Mouse (Mus musculus): ENCODE measurements around the gene Lcn2.

Gene Lcn2

GRCm38 (mm10) chr2:32387706-32388490 lies at the start of gene Lcn2:
Gene Lcn2, minus strand, starts transcription at chr2:32388252.
- no peak for DNase-seq (ENCODE audit: low spot score)

- no peak for DNase-seq (ENCODE audit: low spot score)
Measured at GRCm38 (mm10) chr2:32437612-32438166, 49.6 kb upstream of the Lcn2 start.

DNA sequence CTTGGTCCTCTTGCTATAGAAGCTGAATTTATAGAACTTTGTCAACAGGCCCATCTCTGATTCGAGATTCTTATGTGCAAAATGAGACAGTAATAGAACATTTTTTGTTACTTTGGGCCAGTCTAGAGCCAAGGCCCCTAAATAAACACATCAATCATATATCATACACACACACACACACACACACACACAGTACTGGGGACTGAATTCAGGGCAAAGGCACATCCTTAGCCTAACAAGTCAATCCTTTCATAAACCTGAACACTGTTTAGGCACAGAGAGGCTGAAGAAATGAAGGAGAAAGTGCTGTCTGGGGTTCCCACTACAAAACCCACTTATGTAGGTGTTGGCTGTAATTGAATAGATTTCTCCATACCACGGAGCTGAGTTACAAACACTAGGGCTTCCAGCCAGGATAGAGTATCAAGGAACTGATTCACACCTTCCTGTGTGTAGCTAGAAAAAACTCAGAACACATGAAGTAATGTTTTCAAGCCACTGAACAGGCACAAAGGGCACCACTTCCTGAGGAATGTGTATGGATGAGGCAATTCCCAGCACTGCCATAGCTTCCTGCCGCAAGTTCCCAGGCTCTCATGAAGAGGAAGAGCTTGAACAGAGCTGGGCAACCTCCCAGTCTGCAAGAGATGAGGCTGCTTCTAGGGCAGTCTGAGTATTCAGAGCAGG lies 48.8 kb upstream of the Lcn2 start:
- DNase-seq (ENCODE audit: low spot score): no peak

GRCm38 (mm10) chr2:32430701-32431676 lies 42.9 kb upstream of the Lcn2 start:
- DNase-seq (ENCODE audit: low spot score): no peak

DNA sequence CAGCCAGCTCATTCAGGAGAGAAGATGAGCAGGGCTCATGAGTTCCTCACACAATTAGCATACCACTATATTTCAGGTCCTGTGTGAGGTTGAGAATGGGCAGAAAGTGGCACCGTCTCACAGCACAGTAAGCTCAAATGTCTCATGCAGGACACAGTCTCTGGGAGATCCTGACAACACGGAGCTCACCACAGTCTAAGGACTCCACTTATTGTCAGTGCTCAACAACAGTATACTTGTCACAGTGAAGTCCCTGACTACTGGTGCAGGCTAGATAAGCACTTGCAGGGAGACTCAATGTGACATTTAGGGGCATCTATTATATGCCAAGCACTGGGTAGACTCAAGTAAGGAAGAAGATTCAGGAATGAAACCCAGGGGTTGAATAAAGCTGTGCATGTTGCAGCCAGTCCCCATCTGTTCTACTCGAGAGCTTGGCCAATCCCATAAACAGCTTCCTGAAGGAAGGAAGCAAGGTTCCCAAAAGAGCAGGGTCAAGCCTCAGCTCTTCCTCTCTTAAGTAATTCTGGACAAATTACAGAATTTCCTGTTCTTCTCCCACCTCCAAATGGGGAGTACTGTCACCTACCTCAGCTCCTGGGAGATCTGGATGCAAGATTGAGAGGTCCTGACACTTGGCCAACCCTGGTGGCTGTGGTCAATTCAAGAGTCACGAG lies 41.3 kb upstream of the Lcn2 start:
- no peak for DNase-seq (ENCODE audit: low spot score)

- no peak for DNase-seq (ENCODE audit: low spot score)
Measured at GRCm38 (mm10) chr2:32428262-32428722, 40.2 kb upstream of the Lcn2 start.

GRCm38 (mm10) chr2:32427720-32428119 lies 39.7 kb upstream of the Lcn2 start:
- no peak for DNase-seq (ENCODE audit: low spot score)

- no peak for DNase-seq (ENCODE audit: low spot score)
Measured at GRCm38 (mm10) chr2:32426141-32426540, 38.1 kb upstream of the Lcn2 start.

GRCm38 (mm10) chr2:32425568-32425967 lies 37.5 kb upstream of the Lcn2 start:
- DNase-seq (ENCODE audit: low spot score): no peak

DNA sequence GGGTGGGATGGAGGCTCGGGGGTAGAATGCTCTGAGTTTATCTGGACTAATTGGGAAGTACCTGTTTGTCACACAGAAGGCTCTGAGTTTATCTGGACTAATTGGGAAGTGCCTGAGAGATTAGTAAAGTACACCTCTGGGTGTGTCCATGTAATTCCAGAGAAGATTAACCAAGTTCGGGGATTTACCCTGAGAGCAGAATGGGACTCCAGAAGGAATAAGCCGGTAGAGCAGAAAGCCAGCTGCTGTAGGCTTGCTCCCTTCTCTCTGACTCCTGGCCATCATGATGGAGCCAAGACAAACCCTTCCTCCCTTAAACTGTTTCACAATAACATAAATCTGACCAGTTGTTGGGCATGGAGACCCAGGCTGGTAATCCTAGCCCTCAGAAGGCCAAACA lies 36.7 kb upstream of the Lcn2 start:
- DNase-seq (ENCODE audit: low spot score): no peak

- no peak for DNase-seq (ENCODE audit: low spot score)
Measured at GRCm38 (mm10) chr2:32423481-32424331, 35.7 kb upstream of the Lcn2 start.

DNA sequence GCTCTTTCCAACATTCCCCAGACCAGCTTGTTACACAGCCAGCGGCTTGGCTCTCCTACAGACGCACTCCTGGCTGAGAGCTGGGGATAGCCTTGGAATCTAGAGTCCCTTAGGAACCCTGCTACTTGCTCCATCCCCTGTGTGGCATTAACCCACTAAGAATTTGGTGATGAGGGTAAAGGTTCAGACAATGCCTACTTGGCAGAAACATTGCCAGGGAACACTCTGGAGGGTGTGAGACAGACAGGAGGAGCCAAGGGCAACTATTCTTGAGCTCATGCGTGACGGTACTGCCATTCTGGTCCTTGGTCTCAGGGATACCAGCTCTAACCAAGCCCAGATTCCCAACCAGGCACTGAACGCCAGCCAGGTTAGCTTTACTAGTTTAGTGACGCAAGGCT lies 33.8 kb upstream of the Lcn2 start:
- no peak for DNase-seq (ENCODE audit: low spot score)

DNA sequence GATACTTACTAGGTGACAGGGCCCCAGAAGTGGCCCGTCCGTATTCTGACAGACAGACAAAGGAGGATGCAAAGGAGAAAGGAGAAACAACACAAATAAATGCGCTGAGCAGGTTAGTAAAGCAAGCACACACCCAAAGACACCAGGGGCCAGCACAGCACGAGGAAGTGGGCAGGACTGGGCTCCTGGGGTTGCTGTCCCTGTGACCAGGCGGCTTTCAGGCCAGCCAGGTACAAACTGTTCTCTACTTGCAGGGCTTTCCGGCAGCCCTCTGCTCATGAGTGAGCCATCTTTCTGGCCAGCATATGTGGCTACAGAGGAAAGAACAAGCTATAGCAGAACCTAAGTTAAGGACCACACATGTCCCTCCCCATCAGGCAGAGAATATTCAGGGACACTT lies 32.6 kb upstream of the Lcn2 start:
- no peak for DNase-seq (ENCODE audit: low spot score)

GRCm38 (mm10) chr2:32420066-32420608 lies 32.1 kb upstream of the Lcn2 start:
- no peak for DNase-seq (ENCODE audit: low spot score)

DNA sequence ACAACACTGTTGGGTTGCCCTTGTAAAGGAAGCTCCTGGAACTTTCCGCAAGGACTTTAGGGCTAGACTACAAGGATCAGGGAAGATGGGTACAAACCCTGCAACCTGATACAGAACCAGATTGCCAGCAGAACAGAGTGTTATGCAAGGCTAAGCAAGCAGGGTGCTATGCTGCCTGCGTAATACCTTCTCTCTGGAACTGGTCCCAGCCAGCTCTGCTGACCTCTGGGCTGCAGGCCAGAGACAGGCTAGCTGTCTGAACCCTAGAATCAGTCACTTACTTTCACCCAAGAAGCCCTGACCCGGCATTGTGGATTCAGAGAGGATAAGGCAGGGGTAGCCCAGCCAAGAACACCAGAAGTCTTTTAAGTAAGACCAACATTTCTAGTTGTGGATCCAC lies 31.3 kb upstream of the Lcn2 start:
- no peak for DNase-seq (ENCODE audit: low spot score)

GRCm38 (mm10) chr2:32418430-32419151 lies 30.5 kb upstream of the Lcn2 start:
- DNase-seq (ENCODE audit: low spot score): no peak

- no peak for DNase-seq (ENCODE audit: low spot score)
Measured at GRCm38 (mm10) chr2:32417486-32417885, 29.4 kb upstream of the Lcn2 start.

- no peak for DNase-seq (ENCODE audit: low spot score)
Measured at GRCm38 (mm10) chr2:32416556-32416955, 28.5 kb upstream of the Lcn2 start.

DNA sequence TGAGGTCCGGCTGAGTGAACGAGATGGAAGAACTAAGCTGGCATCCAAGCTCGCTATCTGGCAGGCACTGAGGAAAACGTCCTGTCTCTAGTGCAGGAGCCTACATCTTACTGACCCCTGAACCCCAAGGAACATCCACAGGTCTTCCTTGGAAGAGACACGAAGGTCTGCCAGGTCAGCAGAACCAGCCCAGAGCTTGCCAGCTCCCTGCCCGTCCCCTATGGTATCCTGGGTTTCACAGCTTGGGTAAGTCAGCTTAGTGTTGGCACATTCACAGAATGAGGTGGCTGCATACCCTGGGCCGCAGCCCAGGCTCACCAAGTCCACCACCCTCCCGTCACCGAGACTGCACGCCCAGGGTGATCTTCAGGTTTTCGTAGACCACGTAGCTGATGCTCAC lies 27.7 kb upstream of the Lcn2 start:
- DNase-seq (ENCODE audit: low spot score): no peak

GRCm38 (mm10) chr2:32413936-32414335 lies 25.9 kb upstream of the Lcn2 start:
- no peak for DNase-seq (ENCODE audit: low spot score)
